Mouse (Mus musculus): ENCODE data around the gene Creb3l2. TPM values are rescaled to one million over a fixed set of nuclear protein-coding genes. Genes with fewer than 3 reads are reported as not detected.

Creb3l2 gene
- polyA plus RNA-seq, 1 experiment from 2014 or later = 31.7 TPM

DNA sequence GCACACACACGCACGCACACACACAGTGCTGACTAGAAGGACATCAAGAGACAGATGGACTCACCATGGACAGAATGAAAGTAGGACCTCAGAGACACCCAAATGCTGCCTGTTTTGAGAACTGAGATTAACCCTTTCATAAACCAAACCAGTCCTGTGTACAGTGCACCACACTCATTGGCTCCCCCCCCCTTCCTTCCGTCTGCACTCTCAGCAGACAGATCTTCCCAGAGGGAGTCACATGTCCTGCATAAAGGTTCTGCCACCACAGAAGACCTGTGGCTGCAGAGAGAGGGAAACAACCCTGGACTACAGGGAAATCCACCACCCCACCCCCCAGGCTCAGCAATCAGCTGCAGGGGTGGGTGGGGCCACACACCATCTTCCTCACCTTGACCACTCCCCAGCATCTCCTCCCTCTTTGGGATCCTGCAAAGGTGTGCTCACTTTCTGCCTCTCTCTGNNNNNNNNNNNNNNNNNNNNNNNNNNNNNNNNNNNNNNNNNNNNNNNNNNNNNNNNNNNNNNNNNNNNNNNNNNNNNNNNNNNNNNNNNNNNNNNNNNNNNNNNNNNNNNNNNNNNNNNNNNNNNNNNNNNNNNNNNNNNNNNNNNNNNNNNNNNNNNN, 12.0 kb downstream of the Creb3l2 start:
- no peaks in the 10 kb centered on the region for H3K36me3 ChIP-seq (ENCODE audit: insufficient read depth, low read length)
- peak overlapping the region; percentile 98 for H3K27ac ChIP-seq (ENCODE audit: low read length)
- H3K27me3 ChIP-seq (ENCODE audit: insufficient read depth, low read length) = no peaks in the 10 kb centered on the region
- WGBS = 71% methylated on average over 3 of the region's 3 CpGs
- no peaks in the 10 kb centered on the region for H3K9me3 ChIP-seq (ENCODE audit: low read length)
- H3K4me1 ChIP-seq (ENCODE audit: insufficient read depth, low read length) = peaks cover 91% of the 10 kb centered on the region
- peak overlapping the region; percentile 46 for H3K4me2 ChIP-seq (replicated peaks; ENCODE audit: low read depth, low read length)
- peak overlapping the region; percentile 58 for H3K9ac ChIP-seq (replicated peaks; ENCODE audit: low read length)
- peak overlapping the region; percentile 19; the same call in 1 of the 2 replicates for H3K4me3 ChIP-seq (ENCODE audit: low read length)
- no peak for ATAC-seq (ENCODE audit: low FRiP score, low TSS enrichment)

- WGBS = 69% methylated on average over 8 of the region's 8 CpGs
- ATAC-seq (ENCODE audit: low FRiP score, low TSS enrichment) = no peak
- Histone ChIP-seq H3K36me3 (ENCODE audit: insufficient read depth, low read length) (no peaks in the 10 kb centered on the region), H3K4me1 (ENCODE audit: insufficient read depth, low read length) (peaks cover 91% of the 10 kb centered on the region), H3K4me3 (ENCODE audit: low read length) (no peak overlapping the region), H3K27ac (ENCODE audit: low read length) (peak overlapping the region; percentile 98), H3K27me3 (ENCODE audit: insufficient read depth, low read length) (no peaks in the 10 kb centered on the region), H3K9ac (replicated peaks; ENCODE audit: low read length) (no peak overlapping the region), H3K4me2 (replicated peaks; ENCODE audit: low read depth, low read length) (no peak overlapping the region), H3K9me3 (ENCODE audit: low read length) (no peaks in the 10 kb centered on the region)
Observed at GRCm38 (mm10) chr6:37428947-37429346, 13.0 kb downstream of the Creb3l2 start.

DNA sequence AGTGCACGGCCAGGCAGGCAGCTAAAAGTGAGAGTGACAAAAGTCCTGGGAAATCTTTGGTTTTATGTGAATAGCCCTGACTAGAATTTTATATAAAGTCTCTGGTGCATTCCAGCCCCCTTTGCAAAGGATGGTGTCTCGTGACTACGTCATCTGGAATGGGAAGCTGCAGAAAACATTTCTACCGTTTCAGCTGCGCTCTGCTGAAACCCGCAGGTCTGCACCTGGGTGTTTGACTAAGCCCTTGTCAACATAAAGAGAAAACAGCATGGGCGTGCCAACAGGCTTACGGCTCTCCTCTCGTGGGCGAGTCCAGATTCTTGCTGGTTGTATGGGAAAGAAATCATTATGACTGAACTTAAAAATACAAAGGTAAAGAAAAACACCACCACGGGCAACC, 13.9 kb downstream of the Creb3l2 start:
- H3K4me3 ChIP-seq (ENCODE audit: low read length) = no peak overlapping the region
- H3K27me3 ChIP-seq (ENCODE audit: insufficient read depth, low read length) = no peaks in the 10 kb centered on the region
- no peak for ATAC-seq (ENCODE audit: low FRiP score, low TSS enrichment)
- H3K4me2 ChIP-seq (replicated peaks; ENCODE audit: low read depth, low read length) = no peak overlapping the region
- H3K36me3 ChIP-seq (ENCODE audit: insufficient read depth, low read length) = no peaks in the 10 kb centered on the region
- WGBS = 39% methylated on average over 11 of the region's 11 CpGs
- peak overlapping the region; percentile 13 for H3K27ac ChIP-seq (ENCODE audit: low read length)
- H3K4me1 ChIP-seq (ENCODE audit: insufficient read depth, low read length) = peaks cover 94% of the 10 kb centered on the region
- no peak overlapping the region for H3K9ac ChIP-seq (replicated peaks; ENCODE audit: low read length)
- no peaks in the 10 kb centered on the region for H3K9me3 ChIP-seq (ENCODE audit: low read length)

DNA sequence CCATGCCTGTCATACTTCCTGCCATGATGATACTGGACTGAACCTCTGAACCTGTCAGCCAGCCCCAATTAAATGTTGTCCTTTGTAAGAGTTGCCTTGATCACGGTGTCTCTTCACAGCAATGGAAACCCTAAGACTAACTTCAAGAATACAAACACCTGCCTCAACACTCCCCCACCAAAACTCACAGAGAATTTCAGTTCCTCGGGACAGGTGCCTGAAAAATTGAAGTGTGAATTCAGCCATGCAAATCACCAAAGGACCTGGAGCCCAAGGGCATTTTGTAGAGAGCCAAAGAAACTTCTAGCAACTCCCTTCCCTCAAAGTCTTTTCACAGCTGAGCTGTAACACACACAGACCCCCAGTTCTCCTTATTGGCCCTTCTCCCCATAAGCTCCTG, 15.3 kb downstream of the Creb3l2 start:
- Histone ChIP-seq H3K9me3 (ENCODE audit: low read length) (no peaks in the 10 kb centered on the region), H3K27ac (ENCODE audit: low read length) (peak overlapping the region; percentile 0; the same call in 1 of the 2 replicates), H3K9ac (replicated peaks; ENCODE audit: low read length) (no peak overlapping the region), H3K4me2 (replicated peaks; ENCODE audit: low read depth, low read length) (no peak overlapping the region), H3K36me3 (ENCODE audit: insufficient read depth, low read length) (no peaks in the 10 kb centered on the region), H3K4me1 (ENCODE audit: insufficient read depth, low read length) (peaks cover 80% of the 10 kb centered on the region), H3K27me3 (ENCODE audit: insufficient read depth, low read length) (no peaks in the 10 kb centered on the region), H3K4me3 (ENCODE audit: low read length) (no peak overlapping the region)
- no peak for ATAC-seq (ENCODE audit: low FRiP score, low TSS enrichment)
- 47% methylated on average over 2 of the region's 2 CpGs for WGBS

GRCm38 (mm10) chr6:37425833-37426232, 16.1 kb downstream of the Creb3l2 start:
- H3K36me3 ChIP-seq (ENCODE audit: insufficient read depth, low read length) = no peaks in the 10 kb centered on the region
- H3K27ac ChIP-seq (ENCODE audit: low read length) = no peak overlapping the region
- 43% methylated on average over 3 of the region's 3 CpGs for WGBS
- no peak overlapping the region for H3K4me2 ChIP-seq (replicated peaks; ENCODE audit: low read depth, low read length)
- peaks cover 73% of the 10 kb centered on the region for H3K4me1 ChIP-seq (ENCODE audit: insufficient read depth, low read length)
- H3K9me3 ChIP-seq (ENCODE audit: low read length) = no peaks in the 10 kb centered on the region
- no peak overlapping the region for H3K4me3 ChIP-seq (ENCODE audit: low read length)
- no peak overlapping the region for H3K9ac ChIP-seq (replicated peaks; ENCODE audit: low read length)
- no peak for ATAC-seq (ENCODE audit: low FRiP score, low TSS enrichment)
- no peaks in the 10 kb centered on the region for H3K27me3 ChIP-seq (ENCODE audit: insufficient read depth, low read length)

DNA sequence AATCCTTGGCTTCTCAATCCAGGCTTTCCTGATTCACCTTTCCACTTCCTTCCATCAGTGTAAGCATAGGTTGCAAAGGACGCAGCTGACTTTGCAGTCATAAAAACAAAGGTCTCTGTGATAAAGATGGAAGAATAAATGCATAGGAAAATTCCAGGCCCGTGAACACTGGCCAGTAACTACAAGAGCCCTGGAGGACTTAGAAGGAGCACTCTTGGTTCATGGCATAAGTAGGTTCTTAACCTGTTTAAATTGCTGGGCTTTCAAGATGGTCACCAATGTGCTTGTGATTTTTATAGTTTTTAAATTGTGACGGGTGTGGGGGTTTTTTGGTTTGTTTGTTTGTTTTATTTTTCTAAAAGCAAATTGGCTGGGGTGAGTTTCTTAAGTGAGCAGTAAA, 16.9 kb downstream of the Creb3l2 start:
- Histone ChIP-seq H3K9ac (replicated peaks; ENCODE audit: low read length) (no peak overlapping the region), H3K27me3 (ENCODE audit: insufficient read depth, low read length) (no peaks in the 10 kb centered on the region), H3K4me1 (ENCODE audit: insufficient read depth, low read length) (peaks cover 69% of the 10 kb centered on the region), H3K4me3 (ENCODE audit: low read length) (no peak overlapping the region), H3K4me2 (replicated peaks; ENCODE audit: low read depth, low read length) (no peak overlapping the region), H3K9me3 (ENCODE audit: low read length) (no peaks in the 10 kb centered on the region), H3K27ac (ENCODE audit: low read length) (no peak overlapping the region), H3K36me3 (ENCODE audit: insufficient read depth, low read length) (no peaks in the 10 kb centered on the region)
- no peak for ATAC-seq (ENCODE audit: low FRiP score, low TSS enrichment)
- WGBS = 74% methylated on average over 3 of the region's 3 CpGs

GRCm38 (mm10) chr6:37424374-37424773, 17.6 kb downstream of the Creb3l2 start:
- H3K4me3 ChIP-seq (ENCODE audit: low read length) = no peak overlapping the region
- no peak for ATAC-seq (ENCODE audit: low FRiP score, low TSS enrichment)
- H3K4me2 ChIP-seq (replicated peaks; ENCODE audit: low read depth, low read length) = no peak overlapping the region
- H3K27me3 ChIP-seq (ENCODE audit: insufficient read depth, low read length) = no peaks in the 10 kb centered on the region
- no peaks in the 10 kb centered on the region for H3K36me3 ChIP-seq (ENCODE audit: insufficient read depth, low read length)
- H3K4me1 ChIP-seq (ENCODE audit: insufficient read depth, low read length) = peaks cover 69% of the 10 kb centered on the region
- 41% methylated on average over 7 of the region's 7 CpGs for WGBS
- no peak overlapping the region for H3K9ac ChIP-seq (replicated peaks; ENCODE audit: low read length)
- H3K27ac ChIP-seq (ENCODE audit: low read length) = peak overlapping the region; percentile 64
- no peaks in the 10 kb centered on the region for H3K9me3 ChIP-seq (ENCODE audit: low read length)

- H3K27me3 ChIP-seq (ENCODE audit: insufficient read depth, low read length) = no peaks in the 10 kb centered on the region
- no peak overlapping the region for H3K9ac ChIP-seq (replicated peaks; ENCODE audit: low read length)
- H3K4me2 ChIP-seq (replicated peaks; ENCODE audit: low read depth, low read length) = no peak overlapping the region
- H3K36me3 ChIP-seq (ENCODE audit: insufficient read depth, low read length) = no peaks in the 10 kb centered on the region
- H3K4me3 ChIP-seq (ENCODE audit: low read length) = no peak overlapping the region
- 76% methylated on average over 1 of the region's 1 CpGs for WGBS
- H3K27ac ChIP-seq (ENCODE audit: low read length) = no peak overlapping the region; the same call in 1 of the 2 replicates
- no peaks in the 10 kb centered on the region for H3K9me3 ChIP-seq (ENCODE audit: low read length)
- no peak for ATAC-seq (ENCODE audit: low FRiP score, low TSS enrichment)
- H3K4me1 ChIP-seq (ENCODE audit: insufficient read depth, low read length) = peaks cover 69% of the 10 kb centered on the region
Observed at GRCm38 (mm10) chr6:37423386-37423785, 18.6 kb downstream of the Creb3l2 start.

DNA sequence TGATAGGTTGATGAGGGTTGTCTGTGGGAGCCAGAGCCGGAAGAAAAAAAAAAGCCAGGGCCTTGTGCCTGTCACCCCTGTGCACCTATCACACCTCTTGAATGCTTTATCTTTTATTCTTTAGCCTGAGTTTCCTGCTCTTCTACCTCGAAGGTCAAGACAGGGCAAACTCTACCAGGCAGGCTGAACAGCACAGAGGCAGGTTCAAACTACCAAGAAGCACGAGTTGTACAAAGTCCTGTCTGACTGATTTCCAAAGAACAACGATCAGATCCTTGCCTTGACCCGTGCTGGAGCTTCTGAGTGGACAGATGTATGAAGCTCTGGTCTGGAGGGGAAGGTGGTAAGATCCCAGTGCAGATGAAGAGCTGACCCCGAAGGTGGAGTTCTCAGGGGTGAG, 20.8 kb downstream of the Creb3l2 start:
- Histone ChIP-seq H3K4me2 (replicated peaks; ENCODE audit: low read depth, low read length) (no peak overlapping the region), H3K4me3 (ENCODE audit: low read length) (no peak overlapping the region), H3K4me1 (ENCODE audit: insufficient read depth, low read length) (peaks cover 61% of the 10 kb centered on the region), H3K27ac (ENCODE audit: low read length) (no peak overlapping the region), H3K9me3 (ENCODE audit: low read length) (no peaks in the 10 kb centered on the region), H3K9ac (replicated peaks; ENCODE audit: low read length) (no peak overlapping the region), H3K27me3 (ENCODE audit: insufficient read depth, low read length) (no peaks in the 10 kb centered on the region), H3K36me3 (ENCODE audit: insufficient read depth, low read length) (no peaks in the 10 kb centered on the region)
- WGBS = 77% methylated on average over 6 of the region's 6 CpGs
- ATAC-seq (ENCODE audit: low FRiP score, low TSS enrichment) = no peak

GRCm38 (mm10) chr6:37419445-37419941, 22.5 kb downstream of the Creb3l2 start:
- 43% methylated on average over 17 of the region's 17 CpGs for WGBS
- Histone ChIP-seq H3K4me1 (ENCODE audit: insufficient read depth, low read length) (peaks cover 64% of the 10 kb centered on the region), H3K27ac (ENCODE audit: low read length) (peak overlapping the region; percentile 87), H3K4me2 (replicated peaks; ENCODE audit: low read depth, low read length) (no peak overlapping the region; the same call in 1 of the 2 replicates), H3K27me3 (ENCODE audit: insufficient read depth, low read length) (no peaks in the 10 kb centered on the region), H3K36me3 (ENCODE audit: insufficient read depth, low read length) (no peaks in the 10 kb centered on the region), H3K9ac (replicated peaks; ENCODE audit: low read length) (no peak overlapping the region), H3K4me3 (ENCODE audit: low read length) (no peak overlapping the region), H3K9me3 (ENCODE audit: low read length) (no peaks in the 10 kb centered on the region)
- ATAC-seq (ENCODE audit: low FRiP score, low TSS enrichment) = peak; percentile 57; the same call in 1 of the 2 replicates
